Mouse (Mus musculus) inflammation-experienced regulatory T-cells, adult 16 weeks (primary cell): ENCODE results near the gene Zfp879. TPM values are rescaled to one million over a fixed set of nuclear protein-coding genes. Genes with fewer than 3 reads are reported as not detected.

Source experiments
- polyA plus RNA-seq: library from polyadenylated mRNA; unstranded; fragments of 100-300 nt; shearing (Covaris generic); gene quantifications from one replicate; pipeline ENCODE4 v1.2.1, GENCODE M21; 2017

Gene Zfp879
- 0.13 TPM for polyA plus RNA-seq

GRCm38 (mm10) chr11:50841023-50841735 is at the start of gene Zfp879:
TSS of gene Zfp879 (minus strand) at chr11:50841552.

GRCm38 (mm10) chr11:50887390-50888128 is 46.2 kb upstream of the Zfp879 start, which contains the start of gene Zfp454:
TSS of gene Zfp454 (minus strand) at chr11:50887651.

GRCm38 (mm10) chr11:50850177-50850735 is 8.9 kb upstream of the Zfp879 start, which contains the start of gene Grm6:
TSS of gene Grm6 (plus strand) at chr11:50850685.

GRCm38 (mm10) chr11:50827010-50827953 is 14.1 kb downstream of the Zfp879 start, which contains the start of gene Zfp354c:
TSS of gene Zfp354c (minus strand) at chr11:50827724.

Other genes with a start within 250 kb of the Zfp879 start
- not detected for gene Adamts2, start 239.5 kb downstream of the Zfp879 start, polyA plus RNA-seq
- 4.0 TPM for gene Zfp354c, start 13.8 kb downstream of the Zfp879 start, polyA plus RNA-seq
- gene Grm6, start 9.1 kb upstream of the Zfp879 start, polyA plus RNA-seq, result 0.13 TPM
- not detected for gene Zfp454, start 46.1 kb upstream of the Zfp879 start, polyA plus RNA-seq
- 1.6 TPM for gene Zfp2, start 74.6 kb upstream of the Zfp879 start, polyA plus RNA-seq
- gene Zfp354b, start 90.1 kb upstream of the Zfp879 start, polyA plus RNA-seq, result not detected
- not detected for gene 4933414I15Rik, start 102.2 kb upstream of the Zfp879 start, polyA plus RNA-seq
- not detected for gene Prop1, start 112.2 kb upstream of the Zfp879 start, polyA plus RNA-seq
- gene Olfr1378, start 125.0 kb upstream of the Zfp879 start, polyA plus RNA-seq, result not detected
- gene Olfr1377, start 140.4 kb upstream of the Zfp879 start, polyA plus RNA-seq, result not detected
- gene Olfr51, start 162.0 kb upstream of the Zfp879 start, polyA plus RNA-seq, result not detected
- not detected for gene Olfr54, start 172.7 kb upstream of the Zfp879 start, polyA plus RNA-seq
- not detected for gene Olfr1375, start 206.6 kb upstream of the Zfp879 start, polyA plus RNA-seq
- not detected for gene Zfp354a, start 217.7 kb upstream of the Zfp879 start, polyA plus RNA-seq